Comparison of ENCODE assay signal across 26 mouse cellular contexts in genomic region chr2:31092939-31093338, GRCm38 (mm10). TPM values are rescaled to one million over a fixed set of nuclear protein-coding genes. Genes with fewer than 3 reads are reported as not detected.
A peak's percentile ranks its signal among the peaks of the same experiment; 100 is the strongest.
DNase-seq lines count a peak whose midpoint lies in the region; ATAC-seq and TF ChIP-seq lines count a peak whose summit lies in the region.
"Had no signal": no experiment of that assay in that cellular context is flagged by ENCODE, and none has a peak within 500 bp of the region (broad histone marks: within the 10 kb centered on the region; RNA-seq: fewer than 3 reads in every experiment).

No protein-coding gene starts in this region.

- peaks cover 3% of the 10 kb centered on the region; the same call in 1 of the 2 replicates for H3K4me1 ChIP-seq in liver, adult 2 months (ENCODE audit: control insufficient read depth, insufficient read depth, low read length)
- H3K4me1 ChIP-seq in liver, embryonic 11.5 days (replicated peaks; ENCODE audit: control insufficient read depth, insufficient read depth, low read length): peaks cover 24% of the 10 kb centered on the region
- H3K4me1 ChIP-seq in liver, postnatal 0 days (ENCODE audit: insufficient read depth): peaks cover 9% of the 10 kb centered on the region

- no peaks in the 10 kb centered on the region for H3K9me3 ChIP-seq in liver, embryonic 11.5 days (ENCODE audit: control insufficient read depth, low read length)
- no peaks in the 10 kb centered on the region for H3K9me3 ChIP-seq in liver, postnatal 0 days (ENCODE audit: low read length)
- H3K9me3 ChIP-seq: embryonic facial prominence, embryonic 13.5 days; embryonic facial prominence, embryonic 15.5 days; forebrain, embryonic 10.5 days; forebrain, embryonic 12.5 days; G1E had no signal

- no peak overlapping the region for H3K9ac ChIP-seq in liver, adult 2 months (ENCODE audit: low read depth, low read length)
- H3K9ac ChIP-seq in liver, embryonic 11.5 days (ENCODE audit: low read depth, low read length): no peak overlapping the region
- no peak overlapping the region for H3K9ac ChIP-seq in liver, postnatal 0 days (replicated peaks)
- H3K9ac ChIP-seq: embryonic facial prominence, embryonic 13.5 days; embryonic facial prominence, embryonic 15.5 days; forebrain, embryonic 12.5 days had no signal

- no peak overlapping the region for H3K4me3 ChIP-seq in liver, adult 2 months (ENCODE audit: insufficient read depth, low read depth, low read length)
- H3K4me3 ChIP-seq in liver, embryonic 11.5 days (ENCODE audit: low read depth, low read length): no peak overlapping the region
- no peak overlapping the region for H3K4me3 ChIP-seq in liver, postnatal 0 days (ENCODE audit: low read depth, low read length)
- H3K4me3 ChIP-seq: embryonic facial prominence, embryonic 13.5 days; embryonic facial prominence, embryonic 15.5 days; erythroblast, embryonic 14.5 days; forebrain, embryonic 10.5 days; forebrain, embryonic 12.5 days had no signal

- H3K27me3 ChIP-seq in liver, adult 2 months (ENCODE audit: control insufficient read depth, insufficient read depth, low read length): no peaks in the 10 kb centered on the region
- no peaks in the 10 kb centered on the region for H3K27me3 ChIP-seq in liver, embryonic 11.5 days (replicated peaks; ENCODE audit: control insufficient read depth, insufficient read depth, low read length)
- H3K27me3 ChIP-seq in liver, postnatal 0 days (ENCODE audit: insufficient read depth, low read length): no peaks in the 10 kb centered on the region
- H3K27me3 ChIP-seq: CH12.LX; embryonic facial prominence, embryonic 13.5 days; embryonic facial prominence, embryonic 15.5 days; forebrain, embryonic 12.5 days had no signal

- no peaks in the 10 kb centered on the region; the same call in 1 of the 2 replicates for H3K79me2 ChIP-seq in liver, adult 2 months (ENCODE audit: control insufficient read depth, insufficient read depth, low read length)

- no peak overlapping the region for H3K4me2 ChIP-seq in liver, embryonic 11.5 days
- H3K4me2 ChIP-seq in liver, postnatal 0 days (ENCODE audit: low read depth, low read length): no peak overlapping the region
- H3K4me2 ChIP-seq: embryonic facial prominence, embryonic 13.5 days; embryonic facial prominence, embryonic 15.5 days; forebrain, embryonic 12.5 days had no signal

- WGBS in liver, adult 2 months: 24% methylated on average over 3 of the region's 3 CpGs
- WGBS in liver, embryonic 11.5 days: 87% methylated on average over 3 of the region's 3 CpGs
- 59% methylated on average over 3 of the region's 3 CpGs for WGBS in liver, postnatal 0 days (ENCODE audit: insufficient replicate concordance)

- ATAC-seq in liver, embryonic 11.5 days (replicated peaks; ENCODE audit: low FRiP score): no peak
- ATAC-seq in liver, postnatal 0 days: peak; percentile 73
- ATAC-seq: CD4-positive, CD25-positive, alpha-beta regulatory T cell, adult 4 months; forebrain, embryonic 14.5 days; forebrain, embryonic 16.5 days had no signal

- no peak overlapping the region for H3K27ac ChIP-seq in liver, adult 2 months (replicated peaks; ENCODE audit: insufficient read depth, low read depth, low read length)
- no peak overlapping the region for H3K27ac ChIP-seq in liver, embryonic 11.5 days (ENCODE audit: low read depth, low read length)
- no peak overlapping the region for H3K27ac ChIP-seq in liver, postnatal 0 days (ENCODE audit: low read depth)
- H3K27ac ChIP-seq: embryonic facial prominence, embryonic 13.5 days; embryonic facial prominence, embryonic 15.5 days; forebrain, embryonic 10.5 days; forebrain, embryonic 12.5 days had no signal

- TF ChIP-seq EP300 in liver, postnatal 0 days (IDR thresholded peaks at IDR 0.05; ENCODE audit: low read depth): no peak

- no peaks in the 10 kb centered on the region for H3K36me3 ChIP-seq in liver, adult 2 months (ENCODE audit: control insufficient read depth, insufficient read depth, low read length)
- H3K36me3 ChIP-seq in liver, embryonic 11.5 days (ENCODE audit: control insufficient read depth, insufficient read depth, low read length): peaks cover 6% of the 10 kb centered on the region; the same call in 1 of the 2 replicates
- H3K36me3 ChIP-seq in liver, postnatal 0 days (replicated peaks; ENCODE audit: insufficient read depth, low read length): peaks cover 2% of the 10 kb centered on the region
- H3K36me3 ChIP-seq: forebrain, embryonic 12.5 days had no signal

- TF ChIP-seq CTCF in liver, adult 2 months (IDR thresholded peaks at IDR 0.05; ENCODE audit: low read depth, low read length): no peak
- TF ChIP-seq CTCF in liver, postnatal 0 days (IDR thresholded peaks at IDR 0.05; ENCODE audit: low read depth): no peak

- TF ChIP-seq POLR2A in liver, adult 2 months (IDR thresholded peaks at IDR 0.05; ENCODE audit: extremely low read depth, insufficient read depth, low read length): no peak

- DNase-seq in liver, adult 2 months (ENCODE audit: extremely low read depth, low read depth, low spot score): peak; percentile 52
- DNase-seq in liver, embryonic 11.5 days (ENCODE audit: low spot score): no peak
- no peak for DNase-seq in liver, postnatal 0 days
- no peak for DNase-seq in liver
- DNase-seq in NIH3T3 (ENCODE audit: low read depth): peak; percentile 60
- DNase-seq: adrenal gland, adult 2 months; adrenal gland, postnatal 10 days; adrenal gland, postnatal 25 days; B cell, adult 2 months; cerebellum, adult 11 months; cerebellum, adult 18-20 months; cerebellum, adult 8-10 months; cerebellum, adult 9-11 months; cerebellum, postnatal 14 days; cerebellum, postnatal 36 days; embryo, embryonic 11 days had no signal

RNA-seq across cellular contexts. Expression of gene Fnbp1, which starts 48.9 kb away (rescaled TPM):
- total RNA-seq in liver, adult 2 months (2014; rRNA removed): 5.2 and 7.4 TPM in 2 replicates
- polyA plus RNA-seq in liver, adult 2 months (2012; rRNA removed): 5.9 and 8.6 TPM in 2 replicates
- 19.3 and 20.6 TPM in 2 replicates for polyA plus RNA-seq in liver, embryonic 11.5 days (2014; fragmentation: Nextera tagmentation; extraction: Ambion mirVana)
- polyA plus RNA-seq in liver, postnatal 0 days (2015; fragmentation: Nextera tagmentation; extraction: Ambion mirVana): 4.1 and 4.5 TPM in 2 replicates

RNA-seq across cellular contexts. Expression of gene Gpr107, which starts 59.2 kb away (rescaled TPM):
- 10.0 and 11.4 TPM in 2 replicates for total RNA-seq in liver, adult 2 months (2014; rRNA removed)
- 6.8 and 8.3 TPM in 2 replicates for polyA plus RNA-seq in liver, adult 2 months (2012; rRNA removed)
- 17.3 and 21.5 TPM in 2 replicates for polyA plus RNA-seq in liver, embryonic 11.5 days (2014; fragmentation: Nextera tagmentation; extraction: Ambion mirVana)
- polyA plus RNA-seq in liver, postnatal 0 days (2015; fragmentation: Nextera tagmentation; extraction: Ambion mirVana): 9.2 and 9.8 TPM in 2 replicates

Comparison
In these comparisons a context has a peak if more than half of its experiments do, and no peak if none do; other contexts are left out.
1. DNase-seq: peak in liver, adult 2 months (single experiment) and NIH3T3 (single experiment); none in liver, embryonic 11.5 days (single experiment), liver, postnatal 0 days (single experiment) and liver (single experiment).